Mouse (Mus musculus) gastrocnemius, postnatal 25 days (tissue): ENCODE measurements around the gene Eif4ebp2. TPM values are rescaled to one million over a fixed set of nuclear protein-coding genes. Genes with fewer than 3 reads are reported as not detected.

ENCODE experiments used
- DNase-seq: peaks from one replicate; pipeline ENCODE4 v3.0.0; 2022
- total RNA-seq, 2 experiments: library from RNA; stranded (reverse); gene quantifications; 1 replicate in 1 of 2; 2 replicates in 1 of 2; pipeline ENCODE4 v1.2.3; 2021

The Eif4ebp2 gene
- total RNA-seq, 2 experiments from 2014 or later: 94.8 to 112 TPM

DNA sequence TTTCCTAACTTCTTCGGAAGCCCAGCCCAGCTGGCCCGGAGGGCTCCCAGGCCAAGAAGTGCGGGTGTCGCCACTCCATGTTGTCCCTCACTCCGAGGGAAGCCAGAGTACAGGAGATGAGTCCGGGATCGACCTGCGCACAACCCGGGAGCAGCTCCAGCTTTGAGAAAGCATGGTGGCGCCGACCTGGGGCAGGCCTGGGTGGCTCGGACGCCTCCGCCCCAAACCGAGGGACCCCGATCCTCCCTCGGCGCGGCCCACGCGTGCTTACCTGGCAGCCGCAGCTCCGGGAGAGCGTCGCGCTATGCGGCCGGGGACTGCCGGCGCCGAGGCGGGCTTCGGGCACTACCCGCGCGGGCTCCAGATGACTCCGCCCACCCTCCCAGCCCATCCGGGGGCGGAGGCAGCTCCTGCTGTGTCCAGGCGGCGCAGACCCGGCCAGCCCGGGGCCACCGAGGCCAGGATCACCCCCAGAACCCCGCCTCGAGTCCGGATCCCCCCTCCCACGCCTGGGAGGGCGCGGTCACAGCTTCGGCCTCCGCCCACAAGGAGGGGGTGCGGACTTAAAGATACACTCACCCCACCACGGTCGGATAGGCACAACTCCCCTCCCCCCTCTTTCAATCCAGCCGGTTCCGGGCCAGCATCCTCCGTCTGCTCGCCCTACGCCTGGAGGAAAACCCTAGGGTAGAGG lies 69.3 kb downstream of the Eif4ebp2 start, which contains the start of gene Pald1:
TSS of gene Pald1 (minus strand) at position 510 of the 694 bp plus-strand sequence.
- DNase-seq: peak; percentile 87

DNA sequence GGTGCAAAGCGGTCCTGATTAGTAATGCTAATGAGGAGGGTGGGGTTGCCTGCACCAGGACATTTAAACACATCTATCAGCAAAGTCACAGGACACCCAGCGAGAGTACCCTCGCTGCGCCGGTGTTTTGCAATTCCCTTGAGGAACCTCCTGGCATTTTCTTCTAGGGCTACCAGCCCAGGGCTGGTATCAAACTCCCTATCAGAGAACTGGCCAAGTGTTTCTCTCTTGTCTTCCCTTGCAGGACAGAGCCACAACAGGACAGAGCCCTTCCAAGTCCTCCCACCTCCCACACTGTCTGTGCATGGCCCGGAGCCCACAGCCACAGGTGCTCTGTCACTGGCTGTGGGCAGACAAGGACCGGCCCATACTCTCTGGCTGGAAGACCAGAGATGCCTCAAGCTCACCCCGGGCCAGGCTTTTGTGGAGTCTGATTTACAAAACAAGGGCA lies 70.2 kb downstream of the Eif4ebp2 start:
- no peak for DNase-seq

DNA sequence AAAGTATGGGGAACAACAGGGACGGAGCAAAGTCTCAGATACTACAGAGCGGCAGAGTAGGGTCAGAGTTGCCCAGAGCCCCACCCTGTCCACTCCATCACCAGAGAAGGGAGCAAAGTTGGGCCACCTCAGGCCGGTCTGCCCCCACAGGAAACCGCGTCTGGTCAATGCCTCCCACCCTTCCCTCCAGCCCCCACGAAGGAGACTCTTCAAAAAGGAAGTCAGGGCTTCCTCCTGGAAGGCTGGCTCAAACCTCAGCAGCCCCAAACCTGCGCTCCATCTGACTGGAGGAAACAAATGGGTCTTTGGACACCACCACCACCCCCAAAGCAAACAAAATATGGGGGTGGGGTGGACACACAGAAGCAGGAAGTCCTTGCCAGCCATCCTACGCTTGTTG lies 70.6 kb downstream of the Eif4ebp2 start:
- no peak for DNase-seq

DNA sequence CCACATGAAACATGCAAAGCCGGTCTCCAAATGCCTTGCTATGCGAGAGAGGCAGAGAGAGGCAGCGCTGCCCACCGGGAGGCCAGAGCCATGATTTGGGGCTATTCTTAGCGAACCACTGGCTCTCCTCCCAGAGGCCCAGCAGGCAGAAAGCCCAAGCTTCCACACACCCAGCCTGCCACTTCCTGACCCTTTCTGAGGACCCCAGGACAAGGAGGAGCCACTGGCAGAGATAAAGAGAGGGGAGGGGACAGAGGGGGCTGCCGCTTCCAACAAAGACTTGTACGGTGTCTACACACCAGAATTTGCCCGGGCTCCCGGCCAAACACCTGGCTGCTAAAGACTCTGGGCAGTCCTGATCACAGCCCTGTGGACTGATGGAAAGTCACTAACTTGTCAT lies 72.3 kb downstream of the Eif4ebp2 start:
- peak; percentile 55 for DNase-seq

DNA sequence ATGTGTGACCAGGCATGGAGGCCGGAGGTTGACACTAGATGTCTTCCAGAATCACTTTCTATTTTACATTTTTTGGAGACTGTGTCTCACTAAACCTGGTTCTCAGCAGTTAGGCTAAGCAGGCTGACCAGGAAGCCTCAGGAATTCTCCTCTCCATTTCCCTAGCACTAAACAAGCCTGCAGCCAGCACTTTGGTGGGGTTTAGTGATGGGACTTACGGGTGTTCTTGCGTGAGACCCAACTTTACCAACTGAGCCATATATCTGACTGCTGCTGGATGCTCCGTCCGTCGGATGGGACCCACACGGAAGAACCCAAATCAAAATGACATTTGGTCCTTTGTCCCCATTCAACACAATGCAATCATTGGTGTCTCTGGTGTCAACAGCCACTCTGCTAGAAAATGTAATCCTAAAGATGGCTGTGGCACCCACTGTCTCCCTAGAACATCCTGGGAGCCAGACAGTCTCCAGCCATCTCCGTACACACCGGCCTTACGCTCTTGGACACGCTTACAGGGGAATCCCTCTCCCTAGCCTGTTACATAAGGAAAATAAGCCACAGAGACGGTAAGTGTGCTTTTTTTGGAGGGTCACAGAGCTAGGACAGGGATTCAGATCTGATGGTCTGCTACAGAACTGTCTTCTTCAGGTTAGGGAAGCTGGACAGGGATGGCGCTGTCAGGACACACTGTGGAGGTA lies 73.0 kb downstream of the Eif4ebp2 start:
- DNase-seq: no peak

DNA sequence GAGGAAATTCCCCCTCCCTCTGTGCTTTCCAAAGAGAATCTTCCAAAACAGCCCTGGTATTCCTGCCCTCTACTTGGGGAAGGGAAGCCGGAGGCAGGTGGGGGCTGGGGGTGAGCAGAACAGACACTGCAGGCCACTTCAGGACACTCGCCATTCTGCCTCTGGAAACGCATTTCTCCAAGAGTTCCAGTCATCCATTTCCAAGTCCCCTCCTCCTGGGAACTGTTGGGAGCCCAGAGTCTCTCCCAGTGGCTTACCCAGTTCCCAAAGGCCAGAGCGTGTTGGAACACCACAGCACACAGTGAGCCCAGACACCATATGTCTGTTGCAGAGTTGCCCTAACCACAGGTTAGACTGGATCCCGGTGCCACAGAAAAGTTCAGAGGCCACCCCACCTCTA lies 73.8 kb downstream of the Eif4ebp2 start:
- DNase-seq: no peak

Other genes starting within 250 kb of the Eif4ebp2 start
- gene Adamts14, start 179.2 kb downstream of the Eif4ebp2 start, total RNA-seq: 1 to 10 TPM; 2.1 to 2.4 TPM
- not detected for gene Prf1, start 154.8 kb downstream of the Eif4ebp2 start, total RNA-seq
- gene Pald1, start 69.1 kb downstream of the Eif4ebp2 start, total RNA-seq: 1 to 10 TPM; 3.8 to 9.8 TPM
- gene Nodal, start 34.7 kb downstream of the Eif4ebp2 start, total RNA-seq: not detected
- 100 to 1,000 TPM; 114 to 132 TPM for gene Lrrc20, start 23.1 kb upstream of the Eif4ebp2 start, total RNA-seq
- not detected for gene Npffr1, start 142.8 kb upstream of the Eif4ebp2 start, total RNA-seq
- gene Ppa1, start 195.9 kb upstream of the Eif4ebp2 start, total RNA-seq: 10 to 100 TPM; 46.7 to 51.8 TPM
- 100 to 1,000 TPM in 1 of 2 experiments, 10 to 100 TPM in 1; 99.2 to 113 TPM for gene Sar1a, start 227.6 kb upstream of the Eif4ebp2 start, total RNA-seq
- gene Tysnd1, start 242.9 kb upstream of the Eif4ebp2 start, total RNA-seq: 10 to 100 TPM; 10.6 to 12.9 TPM